Mouse (Mus musculus) granulocyte monocyte progenitor cell, adult 5-6 weeks (primary cell): ENCODE measurements at regions not wholly inside any gene's neighbourhood (a gene's known extent, or its start where the extent isn't known, plus 50 kb on each side); places are given as distances from the start of the nearest gene placed in this dataset.
"Not testable (repeated sequence)": the region's sequence is repeated elsewhere in the genome, so short reads cannot be mapped to it uniquely, and the experiment has no call there.

Experiments used
- ATAC-seq: replicated peaks from 2 replicates; pipeline ENCODE4 v1.8.0; 2016; ENCODE audit warnings: mild to moderate bottlenecking, moderate TSS enrichment, inconsistent platforms; ENCODE audit not compliant: poor library complexity, severe bottlenecking

DNA sequence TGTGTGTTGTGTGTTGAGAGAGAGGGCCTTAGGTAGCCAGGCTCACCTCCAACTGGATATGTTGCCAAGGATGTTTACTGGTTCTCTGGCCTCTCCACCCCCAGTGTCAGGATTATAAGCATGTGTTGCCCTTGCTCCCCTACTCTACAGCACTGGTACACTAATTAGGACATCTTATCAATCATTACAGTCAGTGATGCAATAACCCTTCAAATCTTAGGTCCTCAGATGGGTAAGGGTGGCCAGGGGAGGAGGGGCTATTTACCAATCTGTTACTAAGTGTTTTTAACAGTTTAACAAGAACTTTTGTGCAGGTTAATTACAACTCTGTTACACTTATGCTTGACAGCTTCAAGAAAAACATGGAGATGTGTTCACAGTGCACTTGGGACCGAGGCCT, 80.1 kb upstream of the Cyp2b13 start:
- ATAC-seq = no peak

DNA sequence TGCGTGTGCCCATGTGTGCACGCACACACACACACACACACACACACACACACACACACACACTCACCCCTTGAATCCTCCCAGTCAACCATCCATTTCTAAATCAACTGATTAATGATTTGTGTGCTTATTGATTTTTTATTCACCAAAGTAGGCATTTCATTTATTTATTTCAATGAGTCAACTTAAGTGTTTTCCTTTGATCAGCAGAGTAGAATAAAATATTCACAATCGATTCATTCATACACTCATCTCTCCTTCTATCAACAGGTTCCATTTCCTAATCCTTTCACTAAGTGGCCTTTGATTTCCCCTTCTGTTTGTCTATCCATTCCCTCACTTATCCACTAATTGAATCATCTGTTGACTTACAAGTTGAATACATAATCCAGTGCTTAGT, 74.3 kb upstream of the Cyp2b13 start:
- no peak for ATAC-seq

DNA sequence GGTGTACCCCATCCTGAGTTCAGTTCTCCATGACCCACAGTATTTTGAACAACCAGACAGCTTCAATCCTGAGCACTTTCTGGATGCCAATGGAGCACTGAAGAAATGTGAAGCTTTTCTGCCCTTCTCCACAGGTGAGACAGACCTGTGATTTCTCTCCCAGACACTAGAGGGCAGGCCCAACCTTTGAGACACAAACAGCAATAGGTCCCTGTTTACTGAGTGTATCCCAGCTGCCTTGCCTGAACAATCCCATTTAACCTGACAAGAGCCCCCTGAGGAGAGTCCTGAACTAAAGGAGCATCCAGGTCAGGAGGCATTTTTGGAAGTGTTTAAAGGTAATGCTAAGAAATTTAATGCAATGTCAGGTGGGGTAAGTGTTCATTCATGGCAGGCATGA, 73.0 kb upstream of the Cyp2b13 start:
- ATAC-seq = no peak

DNA sequence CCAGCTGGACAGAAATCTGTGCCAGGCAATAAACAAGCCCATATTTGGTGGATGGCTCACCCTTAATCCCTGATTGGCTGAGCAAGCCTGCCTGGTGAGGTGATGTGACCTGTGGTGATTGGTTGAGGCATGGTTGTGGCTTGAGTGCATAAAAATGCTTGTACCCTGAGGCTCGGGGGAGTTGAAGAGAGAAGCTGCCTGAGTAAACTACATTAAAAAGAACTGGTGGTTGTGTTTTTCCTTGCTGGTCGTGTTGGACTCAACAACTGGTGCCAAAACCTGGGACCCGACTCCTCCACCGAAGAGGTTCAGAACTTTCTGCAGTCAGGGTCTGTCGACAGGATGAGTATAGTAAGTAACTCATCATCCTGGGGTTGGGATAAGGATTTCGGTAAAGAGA, 55.4 kb upstream of the Cyp2b13 start:
- not testable (repeated sequence) for ATAC-seq

DNA sequence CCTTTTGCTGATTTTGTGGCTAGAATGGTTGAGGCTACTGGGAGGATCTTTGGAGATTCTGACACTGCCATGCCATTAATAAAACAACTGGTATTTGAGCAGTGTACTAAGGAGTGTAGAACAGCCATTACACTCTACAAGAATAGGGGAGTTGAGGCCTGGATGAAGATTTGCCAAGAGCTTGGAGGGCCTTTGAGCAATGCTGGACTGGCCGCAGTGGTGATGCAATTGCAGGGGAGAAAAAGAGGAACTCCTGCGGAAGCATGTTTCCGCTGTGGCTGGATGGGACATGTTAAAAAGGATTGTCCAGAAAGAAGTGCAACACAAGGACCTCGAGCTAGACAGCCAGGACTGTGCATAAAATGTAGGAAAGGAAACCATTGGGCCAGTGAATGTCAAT, 53.2 kb upstream of the Cyp2b13 start:
- peak; percentile 67 for ATAC-seq
